21 mouse cellular contexts compared by ENCODE assay signal in genomic region chr5:104025245-104025854, GRCm38 (mm10). TPM values are rescaled to one million over a fixed set of nuclear protein-coding genes. Genes with fewer than 3 reads are reported as not detected.
DNase-seq lines count a peak whose midpoint lies in the region; ATAC-seq and TF ChIP-seq lines count a peak whose summit lies in the region.
"Had no signal": no experiment of that assay in that cellular context is flagged by ENCODE, and none has a peak within 500 bp of the region (broad histone marks: within the 10 kb centered on the region; RNA-seq: fewer than 3 reads in every experiment).

No protein-coding gene starts in this region.

- 24% methylated on average over 17 of the region's 17 CpGs for WGBS in liver, embryonic 11.5 days
- WGBS in forebrain, embryonic 12.5 days: 45% methylated on average over 17 of the region's 17 CpGs

- H3K79me2 ChIP-seq in CH12.LX (replicated peaks; ENCODE audit: control insufficient read depth, extremely low read depth, insufficient read depth, poor library complexity, severe bottlenecking): no peaks in the 10 kb centered on the region

- TF ChIP-seq POLR2A in CH12.LX (IDR thresholded peaks at IDR 0.05; ENCODE audit: low read depth, low read length): no peak

- TF ChIP-seq RAD21 in CH12.LX (IDR thresholded peaks at IDR 0.05; ENCODE audit: low read depth, low read length): no peak

- intact Hi-C loops in heart, postnatal 25 days (cut with DNase I): no loop called here

- ATAC-seq in liver, embryonic 11.5 days (replicated peaks; ENCODE audit: low FRiP score): no peak
- ATAC-seq in forebrain, embryonic 12.5 days (ENCODE audit: low FRiP score): no peak
- ATAC-seq: Patski had no signal

- no peaks in the 10 kb centered on the region for H3K36me3 ChIP-seq in CH12.LX (replicated peaks in 1 of 2; ENCODE audit: control insufficient read depth in 1 of 2, insufficient read depth in 1 of 2, low read length in 1 of 2)
- no peaks in the 10 kb centered on the region for H3K36me3 ChIP-seq in liver, embryonic 11.5 days (ENCODE audit: control insufficient read depth, insufficient read depth, low read length)
- H3K36me3 ChIP-seq in forebrain, embryonic 12.5 days (replicated peaks): no peaks in the 10 kb centered on the region
- H3K36me3 ChIP-seq: hindbrain, embryonic 15.5 days had no signal

- H3K9ac ChIP-seq in CH12.LX (ENCODE audit: insufficient read depth, low read depth): peak overlapping the region; percentile 52; the same call in 1 of the 2 replicates
- 0 out of 2 replicates have a peak overlapping the region, but pooled peaks have one; percentile 25 for H3K9ac ChIP-seq in liver, embryonic 11.5 days (ENCODE audit: low read depth, low read length)
- no peak overlapping the region for H3K9ac ChIP-seq in forebrain, embryonic 12.5 days
- H3K9ac ChIP-seq: hindbrain, embryonic 15.5 days; lung, embryonic 14.5 days had no signal

- in situ Hi-C loops in CH12.LX (cut with MboI; ENCODE audit: low pct_ligation_motif_present, low pct_unique_long_range_greater_than_20kb, low sequenced_read_pairs): no loop called here

- dilution Hi-C loops in CH12.LX (cut with MboI; ENCODE audit: extremely low pct_ligation_motif_present, extremely low pct_unique_long_range_greater_than_20kb, low sequenced_read_pairs): no loop called here

- no peak overlapping the region for H3K27ac ChIP-seq in CH12.LX (ENCODE audit: insufficient read depth, low read depth)
- H3K27ac ChIP-seq in brown adipose tissue, adult 24 weeks (replicated peaks; ENCODE audit: low read depth, low read length): peak overlapping the region; percentile 69
- no peak overlapping the region for H3K27ac ChIP-seq in liver, embryonic 11.5 days (ENCODE audit: low read depth, low read length)
- H3K27ac ChIP-seq in forebrain, embryonic 12.5 days: no peak overlapping the region
- H3K27ac ChIP-seq: hindbrain, embryonic 15.5 days; left cerebral cortex, adult 2 months had no signal

- no peaks in the 10 kb centered on the region for H3K9me3 ChIP-seq in CH12.LX (replicated peaks; ENCODE audit: low read length)
- H3K9me3 ChIP-seq in liver, embryonic 11.5 days (ENCODE audit: control insufficient read depth, low read length): no peaks in the 10 kb centered on the region
- H3K9me3 ChIP-seq in forebrain, embryonic 12.5 days: no peaks in the 10 kb centered on the region
- H3K9me3 ChIP-seq: hindbrain, embryonic 15.5 days had no signal

- no peak overlapping the region for H3K4me3 ChIP-seq in CH12.LX (replicated peaks in 1 of 3; ENCODE audit: low read depth in 2 of 3, low read length in 2 of 3, poor library complexity in 1 of 3)
- H3K4me3 ChIP-seq in brown adipose tissue, adult 24 weeks (ENCODE audit: insufficient read depth, low read depth, low read length): peak overlapping the region; percentile 17; the same call in 1 of the 2 replicates
- H3K4me3 ChIP-seq in liver, embryonic 11.5 days (ENCODE audit: low read depth, low read length): peak overlapping the region; percentile 19; the same call in 1 of the 2 replicates
- no peak overlapping the region for H3K4me3 ChIP-seq in forebrain, embryonic 12.5 days (replicated peaks)
- H3K4me3 ChIP-seq: hindbrain, embryonic 15.5 days; left cerebral cortex, adult 2 months had no signal

- peak overlapping the region; percentile 89 for H3K4me2 ChIP-seq in CH12.LX (ENCODE audit: insufficient read depth, low read depth, poor library complexity, severe bottlenecking)
- H3K4me2 ChIP-seq in liver, embryonic 11.5 days: peak overlapping the region; percentile 58
- H3K4me2 ChIP-seq in forebrain, embryonic 12.5 days: no peak overlapping the region
- H3K4me2 ChIP-seq: hindbrain, embryonic 15.5 days; lung, embryonic 14.5 days had no signal

- no peak for TF ChIP-seq CTCF in CH12.LX (conservative IDR thresholded peaks at IDR 0.05 in 1 of 2, IDR thresholded peaks at IDR 0.05 in 1 of 2; ENCODE audit: low read depth in 2 of 2, low read length in 2 of 2)

- peaks cover 13 to 37% of the 10 kb centered on the region in 2 experiments for H3K4me1 ChIP-seq in CH12.LX (ENCODE audit: control insufficient read depth in 1 of 2, insufficient read depth in 2 of 2)
- H3K4me1 ChIP-seq in brown adipose tissue, adult 24 weeks (ENCODE audit: control insufficient read depth, insufficient read depth, insufficient read length, low read length): peaks cover 12% of the 10 kb centered on the region
- H3K4me1 ChIP-seq in liver, embryonic 11.5 days (replicated peaks; ENCODE audit: control insufficient read depth, insufficient read depth, low read length): peaks cover 5% of the 10 kb centered on the region
- H3K4me1 ChIP-seq in forebrain, embryonic 12.5 days: peaks cover 10% of the 10 kb centered on the region

- DNase-seq in heart, adult 18-20 months: peak; percentile 30 to 47
- DNase-seq in heart, postnatal 25 days (ENCODE audit: low spot score): no peak
- DNase-seq in CH12.LX (ENCODE audit: extremely low read depth) (no peak), adipocyte (ENCODE audit: low spot score) (no peak)
- DNase-seq in liver, embryonic 11.5 days (ENCODE audit: low spot score): no peak
- DNase-seq in lung, postnatal 10 days: no peak
- DNase-seq: B cell, adult 2 months; cerebellum, postnatal 10 days; gastrocnemius, postnatal 25 days; lung, embryonic 14.5 days; thymus, postnatal 25 days had no signal

- H3K27me3 ChIP-seq in CH12.LX (replicated peaks): no peaks in the 10 kb centered on the region
- H3K27me3 ChIP-seq in liver, embryonic 11.5 days (replicated peaks; ENCODE audit: control insufficient read depth, insufficient read depth, low read length): no peaks in the 10 kb centered on the region; the same call in 1 of the 2 replicates
- H3K27me3 ChIP-seq in forebrain, embryonic 12.5 days: peaks cover 24% of the 10 kb centered on the region

- peak; percentile 65; the same call in 1 of the 2 replicates for TF ChIP-seq EP300 in CH12.LX (IDR thresholded peaks at IDR 0.05; ENCODE audit: low read length)

TF ChIP-seq in CH12.LX, 34 proteins besides CTCF, POLR2A, EP300 and RAD21 (continues in another document):
- TF ChIP-seq BHLHE40 (IDR thresholded peaks at IDR 0.05; ENCODE audit: low read depth, low read length): 0 out of 2 replicates have a peak, but pooled peaks have one; percentile 20
- TF ChIP-seq MAX (IDR thresholded peaks at IDR 0.05; ENCODE audit: low read length): no peak
- TF ChIP-seq TCF12 (IDR thresholded peaks at IDR 0.05; ENCODE audit: low read depth, low read length): 0 out of 2 replicates have a peak, but pooled peaks have one; percentile 29
- TF ChIP-seq SIN3A (IDR thresholded peaks at IDR 0.05; ENCODE audit: low read length): peak; percentile 53; the same call in 1 of the 2 replicates
- TF ChIP-seq MAZ (IDR thresholded peaks at IDR 0.05; ENCODE audit: low read depth, low read length): no peak
- 0 out of 2 replicates have a peak, but pooled peaks have one; percentile 47 for TF ChIP-seq MEF2A (IDR thresholded peaks at IDR 0.05; ENCODE audit: borderline replicate concordance, low read depth, low read length)
- 0 out of 2 replicates have a peak, but pooled peaks have one; percentile 18 for TF ChIP-seq MAFK (IDR thresholded peaks at IDR 0.05; ENCODE audit: insufficient replicate concordance, low read length)
- no peak for TF ChIP-seq MYC (IDR thresholded peaks at IDR 0.05; ENCODE audit: low read depth, low read length)
- TF ChIP-seq NELFE (IDR thresholded peaks at IDR 0.05; ENCODE audit: low read depth, low read length): no peak
- peak; percentile 37; the same call in 1 of the 2 replicates for TF ChIP-seq CHD2 (IDR thresholded peaks at IDR 0.05; ENCODE audit: low read length)
- TF ChIP-seq IRF4 (IDR thresholded peaks at IDR 0.05; ENCODE audit: low read depth, low read length): peak; percentile 56; the same call in 1 of the 2 replicates

RNA-seq across cellular contexts. Expression of gene Hsd17b11, which starts 3.6 kb away (rescaled TPM):
- 10 to 100 TPM; 21.7 to 30.4 TPM for total RNA-seq in heart, adult 18-20 months (2021)
- 10 to 100 TPM; 25.2 to 29.6 TPM for total RNA-seq in heart, postnatal 25 days (2021)
- total RNA-seq in CH12.LX (2012; rRNA removed) (7.7 and 9.4 TPM in 2 replicates), CH12.LX (2014; rRNA removed) (15.3 and 17.3 TPM in 2 replicates)
- 23.1 and 25.8 TPM in 2 replicates for polyA plus RNA-seq in CH12.LX (2012; ENCODE audit: insufficient read length, low read depth)
- 34.8 and 39.7 TPM in 2 replicates for polyA plus RNA-seq in brown adipose tissue, adult 24 weeks (2012; ENCODE audit: insufficient read depth, insufficient read length, missing spikeins)
- 1.7 and 2.5 TPM in 2 replicates for polyA plus RNA-seq in liver, embryonic 11.5 days (2014; fragmentation: Nextera tagmentation; extraction: Ambion mirVana)
- polyA plus RNA-seq in forebrain, embryonic 12.5 days (2016; fragmentation: Nextera tagmentation; extraction: Ambion mirVana): 1.5 and 1.7 TPM in 2 replicates

RNA-seq across cellular contexts. Expression of gene Nudt9, which starts 20.8 kb away (rescaled TPM):
- 10 to 100 TPM; 56.0 to 56.5 TPM for total RNA-seq in heart, adult 18-20 months (2021)
- 10 to 100 TPM; 51.4 to 52.3 TPM for total RNA-seq in heart, postnatal 25 days (2021)
- total RNA-seq in CH12.LX (2012; rRNA removed) (58.5 and 63.8 TPM in 2 replicates), CH12.LX (2014; rRNA removed) (63.5 and 65.3 TPM in 2 replicates)
- 83.8 and 92.8 TPM in 2 replicates for polyA plus RNA-seq in CH12.LX (2012; ENCODE audit: insufficient read length, low read depth)
- polyA plus RNA-seq in brown adipose tissue, adult 24 weeks (2012; ENCODE audit: insufficient read depth, insufficient read length, missing spikeins): 57.0 and 62.7 TPM in 2 replicates
- polyA plus RNA-seq in liver, embryonic 11.5 days (2014; fragmentation: Nextera tagmentation; extraction: Ambion mirVana): 103 and 110 TPM in 2 replicates
- 55.8 and 58.8 TPM in 2 replicates for polyA plus RNA-seq in forebrain, embryonic 12.5 days (2016; fragmentation: Nextera tagmentation; extraction: Ambion mirVana)

RNA-seq across cellular contexts. Expression of gene Hsd17b13, which starts 48.1 kb away (rescaled TPM):
- total RNA-seq in heart, adult 18-20 months (2021): not detected
- not detected for total RNA-seq in heart, postnatal 25 days (2021)
- total RNA-seq in CH12.LX (2012; rRNA removed): 0.55 and 0.64 TPM in 2 replicates
- total RNA-seq in CH12.LX (2014; rRNA removed): 0.36 TPM in 1 of 2 replicates, not detected in the other
- 0.23 and 0.37 TPM in 2 replicates for polyA plus RNA-seq in CH12.LX (2012; ENCODE audit: insufficient read length, low read depth)
- polyA plus RNA-seq in brown adipose tissue, adult 24 weeks (2012; ENCODE audit: insufficient read depth, insufficient read length, missing spikeins): 0.91 TPM in 1 of 2 replicates, not detected in the other
- polyA plus RNA-seq in liver, embryonic 11.5 days (2014; fragmentation: Nextera tagmentation; extraction: Ambion mirVana): 0.32 TPM in 1 of 2 replicates, not detected in the other
- polyA plus RNA-seq in forebrain, embryonic 12.5 days (2016; fragmentation: Nextera tagmentation; extraction: Ambion mirVana): not detected in 2 replicates
- total RNA-seq: gastrocnemius, postnatal 25 days; monocyte, adult 5-6 weeks had no signal
- polyA plus RNA-seq: embryonic facial prominence, embryonic 11.5 days; forebrain, embryonic 11.5 days; hindbrain, embryonic 15.5 days; Patski had no signal

RNA-seq across cellular contexts. Expression of gene Gm17660, which starts 52.1 kb away (rescaled TPM):
- not detected for total RNA-seq in heart, adult 18-20 months (2021)
- not detected for total RNA-seq in heart, postnatal 25 days (2021)
- not detected in 2 replicates for total RNA-seq in CH12.LX (2012; rRNA removed)
- not detected in 2 replicates for total RNA-seq in CH12.LX (2014; rRNA removed)
- polyA plus RNA-seq in CH12.LX (2012; ENCODE audit: insufficient read length, low read depth): not detected in 2 replicates
- not detected in 2 replicates for polyA plus RNA-seq in brown adipose tissue, adult 24 weeks (2012; ENCODE audit: insufficient read depth, insufficient read length, missing spikeins)
- not detected in 2 replicates for polyA plus RNA-seq in liver, embryonic 11.5 days (2014; fragmentation: Nextera tagmentation; extraction: Ambion mirVana)
- not detected in 2 replicates for polyA plus RNA-seq in forebrain, embryonic 12.5 days (2016; fragmentation: Nextera tagmentation; extraction: Ambion mirVana)
- total RNA-seq: gastrocnemius, postnatal 25 days; left cerebral cortex, adult 2 months; monocyte, adult 5-6 weeks; neutrophil, adult 5-6 weeks had no signal
- polyA plus RNA-seq: embryonic facial prominence, embryonic 11.5 days; forebrain, embryonic 11.5 days; hindbrain, embryonic 15.5 days; lung, embryonic 14.5 days; Patski; stomach, embryonic 14.5 days had no signal

Comparison
In these comparisons a context has a peak if more than half of its experiments do, and no peak if none do; other contexts are left out.
1. DNase-seq: peak in heart, adult 18-20 months (2 of 2); none in heart, postnatal 25 days (single experiment), CH12.LX (single experiment), liver, embryonic 11.5 days (single experiment), lung, postnatal 10 days (single experiment) and adipocyte (single experiment).
2. H3K4me3 ChIP-seq: peak in brown adipose tissue, adult 24 weeks (single experiment) and liver, embryonic 11.5 days (single experiment); none in CH12.LX (0 of 3) and forebrain, embryonic 12.5 days (single experiment).